Mouse (Mus musculus) brain, embryonic 14.5 days (tissue): ENCODE data around the gene Trpv1. TPM values are rescaled to one million over a fixed set of nuclear protein-coding genes. Genes with fewer than 3 reads are reported as not detected.
A peak's percentile ranks its signal among the peaks of the same experiment; 100 is the strongest.

Experiments used
- DNase-seq: peaks from one replicate; pipeline ENCODE4 v3.0.0-alpha.2; 2011; ENCODE audit warnings: low read depth
- CTCF ChIP-seq: fragments of 200-500 bp; IDR thresholded peaks from 2 replicates; pipeline ENCODE4 v1.5.1; 2012; ENCODE audit warnings: inconsistent platforms, mild to moderate bottlenecking, moderate library complexity, borderline replicate concordance; ENCODE audit not compliant: insufficient read depth, insufficient read length; ENCODE audit errors: extremely low read depth
- POLR2A ChIP-seq: fragments of 200-500 bp; IDR thresholded peaks from 2 replicates; pipeline ENCODE4 v1.6.1; 2012; ENCODE audit warnings: mild to moderate bottlenecking, inconsistent platforms, borderline replicate concordance; ENCODE audit not compliant: poor library complexity, insufficient read depth, insufficient read length, severe bottlenecking; ENCODE audit errors: extremely low read depth
- polyA plus RNA-seq: library from polyadenylated mRNA; depleted of rRNA; stranded (reverse); fragments of >200 nt; gene quantifications from 2 replicates; pipeline ENCODE4 v1.2.3, GENCODE M21; 2012; rRNA removed

Gene Trpv1
- 0.13 and 0.44 TPM in 2 replicates for polyA plus RNA-seq

DNA sequence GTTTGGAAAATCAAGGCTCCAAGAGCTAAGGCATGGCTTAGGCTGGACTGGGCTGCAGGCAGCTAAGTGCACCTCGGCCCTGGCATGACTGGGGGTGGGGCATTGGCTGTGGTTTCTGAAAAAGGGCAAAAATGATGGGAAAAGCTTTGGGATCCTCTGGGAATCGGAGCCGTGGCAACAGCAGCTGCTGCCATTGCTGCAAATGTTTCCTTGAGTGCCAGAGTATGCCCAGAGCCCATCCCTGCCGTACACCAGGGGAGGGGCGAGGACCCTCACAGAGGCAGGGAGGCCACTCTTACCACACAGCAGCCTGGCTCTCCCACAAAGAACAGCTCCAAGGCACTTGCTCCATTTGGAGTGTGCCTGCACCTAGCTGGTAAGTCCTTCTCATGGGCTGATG lies at the start of gene Trpv1:
Trpv1 (plus strand) TSS at position 301 of the 400 bp plus-strand sequence.
- no peak for DNase-seq
- TF ChIP-seq CTCF (no peak), POLR2A (no peak)

DNA sequence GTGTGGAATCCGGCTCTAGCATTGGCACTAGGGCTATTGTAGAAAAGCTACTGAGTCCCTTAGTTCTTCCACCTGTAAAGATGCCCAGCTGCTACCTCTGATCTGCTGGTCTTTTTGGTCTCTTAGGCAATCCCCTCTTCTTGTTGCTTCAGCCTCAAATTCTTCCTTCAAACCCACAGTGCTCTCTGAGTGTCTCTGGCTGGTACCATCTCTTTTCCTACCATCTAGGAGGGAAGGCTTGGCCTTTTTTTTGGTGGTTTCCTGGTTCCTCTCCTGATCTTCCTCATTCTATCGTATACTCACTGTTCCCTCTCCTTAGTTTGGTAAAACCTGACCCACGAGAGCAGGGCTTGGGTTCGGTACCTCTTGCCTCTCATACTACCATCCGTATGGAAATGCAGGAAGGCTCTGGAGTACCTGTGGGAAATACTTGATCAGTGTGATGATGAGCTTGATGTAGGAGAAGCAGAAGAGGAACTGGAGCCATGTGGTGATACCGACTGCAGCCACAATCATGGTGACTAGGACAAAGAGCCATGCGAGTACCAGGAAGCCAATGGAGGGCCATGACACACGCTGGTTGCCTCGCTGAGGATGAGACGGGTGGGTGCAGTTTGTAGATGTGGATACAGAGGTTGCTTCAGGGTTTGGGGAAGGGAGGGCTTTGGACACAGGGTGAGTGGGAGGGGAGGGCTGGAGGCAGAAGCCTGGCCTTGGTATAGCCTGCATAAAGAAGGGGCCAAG lies 48.0 kb upstream of the Trpv1 start:
- DNase-seq, result no peak
- TF ChIP-seq CTCF (no peak), POLR2A (no peak)

DNA sequence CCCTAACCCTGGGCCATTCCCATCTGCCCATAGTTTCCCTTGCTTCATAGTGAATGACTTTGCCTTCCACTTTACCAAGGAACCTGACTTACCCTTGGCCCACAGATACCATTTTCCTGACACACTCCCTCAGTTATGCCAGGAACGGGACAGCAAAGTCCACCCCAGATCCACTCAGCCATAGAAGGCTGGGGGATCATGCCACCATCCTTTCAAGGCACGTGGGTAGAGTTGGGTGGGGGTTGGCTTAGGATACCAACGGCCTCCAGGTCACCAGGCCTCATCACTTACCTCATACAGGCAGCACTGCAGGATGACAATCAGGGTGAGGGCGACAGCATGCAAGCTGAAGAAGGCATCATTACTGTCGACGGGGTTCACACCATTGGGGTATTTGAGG lies 46.9 kb upstream of the Trpv1 start:
- TF ChIP-seq CTCF (no peak), POLR2A (no peak)
- DNase-seq, result no peak

DNA sequence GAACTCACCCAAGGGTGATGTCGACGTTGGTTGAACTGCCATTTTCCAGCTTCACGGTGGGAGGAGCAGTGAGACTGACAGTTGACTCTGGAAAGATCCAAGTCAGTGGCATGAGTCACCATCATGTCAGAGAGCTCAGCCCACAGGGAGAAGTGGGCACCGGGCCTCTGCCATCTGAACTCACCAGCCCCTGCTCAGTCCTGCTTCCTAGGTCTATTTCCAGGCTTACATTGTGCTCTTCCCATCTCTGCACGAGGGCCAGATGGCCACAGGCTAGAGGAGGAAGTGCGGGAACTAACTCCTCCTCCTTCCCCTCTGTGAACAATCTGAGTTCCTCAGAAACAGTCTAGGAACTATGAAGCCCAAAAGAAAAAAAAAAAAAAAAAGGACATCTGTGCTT lies 41.0 kb upstream of the Trpv1 start:
- TF ChIP-seq POLR2A, result no peak
- DNase-seq, result no peak

DNA sequence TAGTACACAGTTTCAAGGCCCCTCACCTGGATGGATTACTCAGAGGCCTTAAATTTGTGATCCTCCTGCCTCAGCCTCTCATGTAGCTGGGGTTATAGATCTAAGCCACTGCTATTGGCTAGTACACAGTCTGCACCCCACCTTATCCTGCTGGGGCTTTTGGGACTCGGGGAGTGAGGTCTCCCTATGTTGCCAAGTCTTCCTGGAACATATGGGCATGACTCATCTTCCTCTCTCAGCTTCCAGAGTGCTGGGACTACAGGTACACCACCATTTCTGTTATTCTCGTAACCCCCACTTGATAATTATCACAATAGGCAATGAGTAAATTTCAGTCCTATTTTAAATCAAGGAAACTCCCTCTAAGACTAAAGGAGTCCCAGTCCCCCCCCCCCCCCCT lies 39.6 kb upstream of the Trpv1 start:
- TF ChIP-seq POLR2A (no peak), CTCF (no peak)
- no peak for DNase-seq

DNA sequence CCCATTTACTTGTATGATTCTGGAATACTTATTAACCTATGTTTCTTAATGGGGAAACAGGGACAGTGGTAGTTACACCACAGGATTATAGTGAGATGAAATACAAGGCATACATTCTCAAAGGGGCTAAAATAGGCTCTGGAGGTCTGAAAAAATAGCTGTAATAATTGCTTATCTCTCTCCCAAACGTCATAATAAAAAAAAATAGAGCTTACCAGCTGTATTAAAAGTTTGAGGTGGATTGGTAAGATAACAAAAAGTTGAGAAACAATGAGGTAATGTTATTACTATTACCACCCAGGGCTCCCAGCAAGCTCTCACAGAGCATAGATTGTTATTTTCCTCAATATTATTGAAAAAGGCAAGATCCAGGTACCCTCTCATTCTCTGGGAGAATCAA lies 35.9 kb upstream of the Trpv1 start:
- TF ChIP-seq POLR2A (no peak), CTCF (no peak)
- no peak for DNase-seq

DNA sequence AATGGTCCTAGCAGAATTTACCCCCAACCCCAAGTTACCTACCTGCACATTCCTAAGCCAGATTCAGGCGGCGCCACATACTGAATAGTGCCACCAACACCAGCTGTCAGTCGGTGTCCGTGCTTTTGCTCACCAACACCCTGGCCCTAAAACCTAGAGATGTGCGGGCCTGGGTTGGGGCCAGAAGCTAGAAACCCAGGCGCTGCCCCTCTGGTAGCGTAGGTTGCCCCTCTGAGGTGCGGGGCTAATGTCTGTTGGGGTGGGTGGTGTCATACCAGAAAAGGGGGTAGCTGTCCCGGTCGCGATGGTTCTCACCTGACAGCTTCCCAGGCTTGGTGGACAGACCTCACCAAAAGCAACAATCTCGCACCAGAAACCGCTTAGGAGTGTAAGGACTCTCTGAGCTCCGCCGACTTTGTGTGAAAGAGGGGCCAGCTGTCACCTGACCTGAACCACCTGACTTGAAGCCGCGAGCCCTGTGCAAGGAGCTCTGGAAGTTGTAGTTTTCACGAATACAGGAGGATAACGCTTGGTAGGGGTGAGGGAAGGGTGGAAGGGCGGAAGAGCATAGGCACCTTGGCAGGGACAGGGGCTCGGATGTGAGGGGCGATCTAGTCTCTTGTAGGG lies 35.4 kb upstream of the Trpv1 start, which contains the start of gene Ctns:
Ctns (minus strand) TSS at position 440 of the 627 bp plus-strand sequence.
- DNase-seq, result peak; percentile 96
- TF ChIP-seq CTCF (no peak), POLR2A (peak; percentile 30; the same call in 1 of the 2 replicates)

DNA sequence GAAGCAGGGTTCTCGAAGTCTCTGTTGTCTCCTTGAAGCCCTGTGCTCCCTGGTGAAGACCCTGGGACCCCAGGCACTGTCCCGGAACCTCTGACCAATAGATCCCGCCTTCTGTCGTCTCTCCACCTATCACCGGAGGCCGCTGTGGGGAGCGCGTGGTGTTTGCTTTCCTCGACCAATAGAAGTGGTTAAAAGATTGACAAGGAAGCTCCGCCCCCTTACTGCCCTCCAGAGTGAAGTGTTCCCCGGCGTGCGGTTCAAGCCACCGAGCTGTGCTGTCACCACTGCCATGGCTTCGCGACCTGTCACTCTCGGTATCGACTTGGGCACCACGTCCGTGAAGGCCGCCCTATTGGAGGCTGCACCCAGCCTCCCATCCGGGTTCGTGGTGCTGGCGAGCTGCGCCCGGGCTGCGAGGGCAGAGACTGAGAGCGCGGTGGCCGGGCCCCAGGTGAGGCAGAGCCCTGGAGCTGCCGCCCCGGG lies 34.8 kb upstream of the Trpv1 start, which contains the start of gene Shpk:
Shpk (plus strand) TSS at position 231 of the 483 bp plus-strand sequence.
- peak; percentile 98 for DNase-seq
- TF ChIP-seq POLR2A (no peak), CTCF (no peak)

DNA sequence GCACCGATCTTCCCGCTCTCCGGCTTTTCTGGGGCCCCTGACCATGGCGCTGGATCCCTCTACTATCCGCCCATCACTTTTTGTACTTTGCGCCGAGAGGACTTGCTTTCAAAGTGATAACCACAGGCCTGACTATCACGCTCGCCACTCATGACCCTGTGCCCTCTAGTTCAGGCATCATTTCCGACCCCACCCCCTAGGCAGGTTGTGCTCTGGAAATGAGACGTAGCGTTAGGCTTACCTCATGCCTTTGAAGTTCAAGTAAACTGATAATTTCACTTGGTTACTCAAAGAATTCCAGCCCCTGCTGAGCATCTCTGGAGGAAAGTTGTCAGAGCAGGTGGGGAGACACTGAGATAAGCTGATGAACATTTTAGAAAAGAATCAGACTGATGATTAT lies 34.2 kb upstream of the Trpv1 start:
- no peak for DNase-seq
- TF ChIP-seq CTCF, result no peak
- TF ChIP-seq POLR2A, result no peak

DNA sequence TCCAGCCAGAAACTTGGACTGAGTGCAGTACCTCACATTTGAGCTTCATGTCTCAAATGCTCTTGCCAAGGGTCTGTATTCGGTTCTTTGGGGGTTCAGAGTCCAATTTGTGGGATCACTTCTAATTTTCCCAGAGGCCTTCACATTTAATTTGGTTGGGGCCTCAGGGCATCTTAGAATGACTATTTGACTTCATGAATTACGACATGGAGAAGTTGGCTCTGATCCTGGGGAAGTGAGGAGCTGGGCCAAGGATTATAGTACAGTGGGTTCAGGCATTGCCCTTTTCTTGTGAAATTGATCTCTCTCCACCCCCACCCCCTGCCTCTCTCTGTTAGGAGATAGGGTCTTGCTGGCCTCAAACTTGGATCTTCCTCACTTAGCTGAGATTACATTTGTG lies 33.1 kb upstream of the Trpv1 start:
- no peak for TF ChIP-seq POLR2A
- no peak for TF ChIP-seq CTCF
- DNase-seq, result no peak

DNA sequence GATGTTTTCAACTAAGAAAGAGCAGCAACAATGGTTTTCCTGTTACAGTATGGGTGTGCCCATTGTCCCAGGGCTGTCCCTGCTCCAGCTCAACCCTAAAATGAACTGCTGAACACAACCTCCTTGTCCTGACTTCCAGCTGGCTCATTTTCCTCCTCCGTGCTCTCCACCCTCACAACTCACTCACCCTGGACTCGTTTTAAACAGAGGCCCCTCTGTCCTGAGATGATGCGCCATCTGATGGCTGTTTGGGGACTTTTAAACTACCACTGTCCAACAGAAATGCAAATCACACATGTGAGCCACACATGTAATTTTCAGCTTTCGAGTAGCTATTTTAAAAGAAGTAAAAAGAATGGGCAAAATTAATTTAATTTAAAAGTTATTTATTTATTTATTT lies 32.5 kb upstream of the Trpv1 start:
- TF ChIP-seq POLR2A (no peak), CTCF (no peak)
- peak; percentile 4 for DNase-seq

DNA sequence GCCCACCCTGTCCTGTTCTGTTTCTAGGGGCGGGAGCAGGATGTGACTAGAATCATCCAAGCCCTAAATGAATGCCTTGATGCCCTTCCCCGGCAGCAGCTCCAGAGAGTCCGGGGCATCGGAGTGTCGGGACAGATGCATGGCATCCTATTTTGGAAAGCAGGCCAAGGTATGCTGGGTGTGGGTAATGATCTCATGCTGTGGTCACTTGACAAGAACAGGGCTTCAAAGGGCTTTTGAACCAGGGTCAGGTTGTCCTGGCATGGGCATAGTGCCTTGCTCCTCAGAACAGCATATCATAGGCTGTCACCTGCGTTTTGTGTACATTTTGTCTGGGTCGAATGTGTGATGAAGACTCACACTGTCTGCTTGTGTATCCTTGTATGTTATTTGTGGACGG lies 30.2 kb upstream of the Trpv1 start:
- no peak for DNase-seq
- TF ChIP-seq CTCF, result no peak
- no peak for TF ChIP-seq POLR2A
